Mouse (Mus musculus) cerebellum, postnatal 25 days (tissue): Measurements from ENCODE around the gene Naa38.

Experiments
- DNase-seq, 2 experiments: peaks; one replicate each; pipeline ENCODE4 v3.0.0; 2021; ENCODE audit warnings: mixed read lengths in 2 of 2

Gene Naa38

GRCm38 (mm10) chr11:69443328-69443727 is 48.0 kb downstream of the Naa38 start:
- DNase-seq, result no peak
